Mouse (Mus musculus) embryonic facial prominence, embryonic 15.5 days (tissue): Measurements from ENCODE around the gene Pkn2. TPM values are rescaled to one million over a fixed set of nuclear protein-coding genes. Genes with fewer than 3 reads are reported as not detected.

Experiments
- polyA plus RNA-seq: library from polyadenylated mRNA; unstranded; fragments of >200 nt; fragmentation: Nextera tagmentation; extraction: Ambion mirVana; gene quantifications from 2 replicates; pipeline ENCODE4 v1.2.1, GENCODE M21; 2015

The Pkn2 gene
- polyA plus RNA-seq, 1 experiment from 2014 or later: 41.4 TPM

Other genes starting within 250 kb of the Pkn2 start
- gene Kyat3, start 181.0 kb downstream of the Pkn2 start, polyA plus RNA-seq: 14.5 and 15.0 TPM in 2 replicates
- 79.6 and 81.5 TPM in 2 replicates for gene Gtf2b, start 117.0 kb downstream of the Pkn2 start, polyA plus RNA-seq